ENCODE assay signal across 8 mouse cellular contexts in genomic region chr11:53762827-53763495, GRCm38 (mm10). TPM values are rescaled to one million over a fixed set of nuclear protein-coding genes. Genes with fewer than 3 reads are reported as not detected.
DNase-seq lines count a peak whose midpoint lies in the region; ATAC-seq and TF ChIP-seq lines count a peak whose summit lies in the region.

No protein-coding gene starts in this region.

- no peak for ATAC-seq in liver, embryonic 16.5 days (ENCODE audit: low read depth)
- ATAC-seq in neural tube, embryonic 12.5 days (ENCODE audit: low FRiP score, low read depth) = peak; percentile 21

- peak overlapping the region; percentile 38 for H3K9ac ChIP-seq in liver, embryonic 16.5 days (ENCODE audit: low read depth, low read length)
- H3K9ac ChIP-seq in neural tube, embryonic 12.5 days = peak overlapping the region; percentile 41; the same call in 1 of the 2 replicates

- no peak for TF ChIP-seq CTCF in kidney, adult 2 months (conservative IDR thresholded peaks at IDR 0.05; ENCODE audit: insufficient read depth, insufficient read length, low read depth, low read length)
- no peak for TF ChIP-seq CTCF in thymus, adult 2 months (IDR thresholded peaks at IDR 0.05; ENCODE audit: borderline replicate concordance, control insufficient read depth, extremely low read depth, insufficient read depth, low read length, poor library complexity)

- peak overlapping the region; percentile 88 for H3K27ac ChIP-seq in embryonic facial prominence, embryonic 10.5 days (replicated peaks)
- peak overlapping the region; percentile 95 for H3K27ac ChIP-seq in kidney, adult 2 months (ENCODE audit: insufficient read depth, low read depth, low read length)
- H3K27ac ChIP-seq in liver, embryonic 16.5 days (ENCODE audit: low read length) = peak overlapping the region; percentile 84
- no peak overlapping the region for H3K27ac ChIP-seq in neural tube, embryonic 12.5 days
- H3K27ac ChIP-seq in thymus, adult 2 months (ENCODE audit: control insufficient read depth, insufficient read depth, low read length) = peak overlapping the region; percentile 93

- peaks cover 83% of the 10 kb centered on the region for H3K27me3 ChIP-seq in embryonic facial prominence, embryonic 10.5 days (replicated peaks; ENCODE audit: low read depth, poor library complexity, severe bottlenecking)
- no peaks in the 10 kb centered on the region for H3K27me3 ChIP-seq in kidney, adult 2 months (replicated peaks; ENCODE audit: control insufficient read depth, insufficient read depth, low read length)
- no peaks in the 10 kb centered on the region for H3K27me3 ChIP-seq in liver, embryonic 16.5 days (ENCODE audit: control insufficient read depth, insufficient read depth, low read depth, low read length)
- peaks cover 48% of the 10 kb centered on the region for H3K27me3 ChIP-seq in neural tube, embryonic 12.5 days (replicated peaks)
- no peaks in the 10 kb centered on the region for H3K27me3 ChIP-seq in thymus, adult 2 months (ENCODE audit: control insufficient read depth, insufficient read depth, low read length)

- no peaks in the 10 kb centered on the region for H3K36me3 ChIP-seq in embryonic facial prominence, embryonic 10.5 days (replicated peaks)
- no peaks in the 10 kb centered on the region for H3K36me3 ChIP-seq in kidney, adult 2 months (ENCODE audit: control insufficient read depth, insufficient read depth, low read length)
- H3K36me3 ChIP-seq in liver, embryonic 16.5 days (ENCODE audit: control insufficient read depth, insufficient read depth) = no peaks in the 10 kb centered on the region
- H3K36me3 ChIP-seq in neural tube, embryonic 12.5 days = no peaks in the 10 kb centered on the region
- no peaks in the 10 kb centered on the region for H3K36me3 ChIP-seq in thymus, adult 2 months (ENCODE audit: control insufficient read depth, insufficient read depth, low read length)

- peaks cover 57% of the 10 kb centered on the region for H3K4me1 ChIP-seq in embryonic facial prominence, embryonic 10.5 days
- H3K4me1 ChIP-seq in kidney, adult 2 months (ENCODE audit: control insufficient read depth, insufficient read depth, low read length) = peaks cover 29% of the 10 kb centered on the region
- H3K4me1 ChIP-seq in liver, embryonic 16.5 days (ENCODE audit: control insufficient read depth, low read depth, low read length) = peaks cover 24% of the 10 kb centered on the region
- H3K4me1 ChIP-seq in neural tube, embryonic 12.5 days = peaks cover 14% of the 10 kb centered on the region
- peaks cover 34% of the 10 kb centered on the region for H3K4me1 ChIP-seq in thymus, adult 2 months (replicated peaks; ENCODE audit: control insufficient read depth, insufficient read depth, low read length)

- no peaks in the 10 kb centered on the region for H3K9me3 ChIP-seq in embryonic facial prominence, embryonic 10.5 days
- H3K9me3 ChIP-seq in liver, embryonic 16.5 days (replicated peaks; ENCODE audit: control insufficient read depth, low read length) = no peaks in the 10 kb centered on the region
- no peaks in the 10 kb centered on the region for H3K9me3 ChIP-seq in neural tube, embryonic 12.5 days

- peak overlapping the region; percentile 60 for H3K4me2 ChIP-seq in liver, embryonic 16.5 days (ENCODE audit: low read depth, low read length)
- H3K4me2 ChIP-seq in neural tube, embryonic 12.5 days (replicated peaks) = peak overlapping the region; percentile 78

- peak overlapping the region; percentile 54 for H3K4me3 ChIP-seq in embryonic facial prominence, embryonic 10.5 days
- H3K4me3 ChIP-seq in kidney, adult 2 months (ENCODE audit: insufficient read depth, low read depth, low read length) = peak overlapping the region; percentile 44
- H3K4me3 ChIP-seq in liver, embryonic 16.5 days (ENCODE audit: low read depth, low read length) = peak overlapping the region; percentile 43
- H3K4me3 ChIP-seq in neural tube, embryonic 12.5 days = peak overlapping the region; percentile 31
- H3K4me3 ChIP-seq in thymus, adult 2 months (ENCODE audit: control insufficient read depth, insufficient read depth, low read length) = peak overlapping the region; percentile 55

- DNase-seq in 3134 (ENCODE audit: extremely low read depth, insufficient read length, low spot score) = peak; percentile 88
- DNase-seq in adrenal gland, adult 18-20 months (ENCODE audit: low spot score in 2 of 2) = peak; percentile 82 to 84
- peak; percentile 47 for DNase-seq in embryonic facial prominence, embryonic 10.5 days (ENCODE audit: low spot score)
- DNase-seq in heart, adult 8-10 months (ENCODE audit: low spot score) = peak; percentile 91
- peak; percentile 97 for DNase-seq in kidney, adult 2 months
- DNase-seq in thymus, adult 2 months = peak; percentile 74

- 8% methylated on average over 23 of the region's 23 CpGs for WGBS in embryonic facial prominence, embryonic 10.5 days
- WGBS in kidney, adult 2 months = under 1% methylated on average over 23 of the region's 23 CpGs
- 2% methylated on average over 23 of the region's 23 CpGs for WGBS in liver, embryonic 16.5 days (ENCODE audit: insufficient replicate concordance)
- WGBS in neural tube, embryonic 12.5 days = 9% methylated on average over 23 of the region's 23 CpGs
- 1% methylated on average over 23 of the region's 23 CpGs for WGBS in thymus, adult 2 months

- peak; percentile 31 for TF ChIP-seq POLR2A in kidney, adult 2 months (IDR thresholded peaks at IDR 0.05; ENCODE audit: low read depth, low read length)
- TF ChIP-seq POLR2A in thymus, adult 2 months (IDR thresholded peaks at IDR 0.05; ENCODE audit: control insufficient read depth, extremely low read depth, insufficient read depth, low read length, poor library complexity) = no peak

RNA-seq across cellular contexts. Expression of gene Irf1, which starts 6.9 kb away (rescaled TPM):
- 10 to 100 TPM; 21.2 to 44.2 TPM for total RNA-seq in adrenal gland, adult 18-20 months (2021)
- polyA plus RNA-seq in embryonic facial prominence, embryonic 10.5 days (2016; fragmentation: Nextera tagmentation; extraction: Ambion mirVana) = 5.6 and 7.0 TPM in 2 replicates
- total RNA-seq in heart, adult 8-10 months (2022) = 10 to 100 TPM; 15.7 to 20.1 (median 17.2) TPM
- 31.5 and 35.5 TPM in 2 replicates for polyA plus RNA-seq in kidney, adult 2 months (2012; rRNA removed)
- 14.8 and 17.7 TPM in 2 replicates for polyA plus RNA-seq in liver, embryonic 16.5 days (2015; fragmentation: Nextera tagmentation; extraction: Ambion mirVana)
- polyA plus RNA-seq in neural tube, embryonic 12.5 days (2016; fragmentation: Nextera tagmentation; extraction: Ambion mirVana) = 3.3 and 4.5 TPM in 2 replicates
- polyA plus RNA-seq in thymus, adult 2 months (2012; rRNA removed) = 162 and 169 TPM in 2 replicates

RNA-seq across cellular contexts. Expression of gene Gm17334, which starts 10.0 kb away (rescaled TPM):
- under 1 TPM in 1 of 2 experiments, not detected in 1; 0.80 TPM for total RNA-seq in adrenal gland, adult 18-20 months (2021)
- polyA plus RNA-seq in embryonic facial prominence, embryonic 10.5 days (2016; fragmentation: Nextera tagmentation; extraction: Ambion mirVana) = not detected in 2 replicates
- total RNA-seq in heart, adult 8-10 months (2022) = under 1 TPM; 0.40 to 0.60 (median 0.45) TPM
- 0.91 and 1.1 TPM in 2 replicates for polyA plus RNA-seq in kidney, adult 2 months (2012; rRNA removed)
- 0.19 TPM in 1 of 2 replicates, not detected in the other for polyA plus RNA-seq in liver, embryonic 16.5 days (2015; fragmentation: Nextera tagmentation; extraction: Ambion mirVana)
- polyA plus RNA-seq in neural tube, embryonic 12.5 days (2016; fragmentation: Nextera tagmentation; extraction: Ambion mirVana) = not detected in 2 replicates
- 0.86 and 0.98 TPM in 2 replicates for polyA plus RNA-seq in thymus, adult 2 months (2012; rRNA removed)

RNA-seq across cellular contexts. Expression of gene Il5, which starts 42.4 kb away (rescaled TPM):
- total RNA-seq in adrenal gland, adult 18-20 months (2021) = not detected
- polyA plus RNA-seq in embryonic facial prominence, embryonic 10.5 days (2016; fragmentation: Nextera tagmentation; extraction: Ambion mirVana) = not detected in 2 replicates
- total RNA-seq in heart, adult 8-10 months (2022) = under 1 TPM in 1 of 4 experiments, not detected in 3; 0.16 TPM
- 0.08 TPM in 1 of 2 replicates, not detected in the other for polyA plus RNA-seq in kidney, adult 2 months (2012; rRNA removed)
- polyA plus RNA-seq in liver, embryonic 16.5 days (2015; fragmentation: Nextera tagmentation; extraction: Ambion mirVana) = not detected in 2 replicates
- polyA plus RNA-seq in neural tube, embryonic 12.5 days (2016; fragmentation: Nextera tagmentation; extraction: Ambion mirVana) = not detected in 2 replicates
- polyA plus RNA-seq in thymus, adult 2 months (2012; rRNA removed) = 0.56 and 0.84 TPM in 2 replicates

RNA-seq across cellular contexts. Expression of gene Rad50, which starts 55.8 kb away (rescaled TPM):
- total RNA-seq in adrenal gland, adult 18-20 months (2021) = 10 to 100 TPM in 1 of 2 experiments, 1 to 10 TPM in 1; 8.3 to 12.0 TPM
- 24.6 and 25.8 TPM in 2 replicates for polyA plus RNA-seq in embryonic facial prominence, embryonic 10.5 days (2016; fragmentation: Nextera tagmentation; extraction: Ambion mirVana)
- 1 to 10 TPM; 6.4 to 9.5 (median 7.3) TPM for total RNA-seq in heart, adult 8-10 months (2022)
- 3.0 and 4.0 TPM in 2 replicates for polyA plus RNA-seq in kidney, adult 2 months (2012; rRNA removed)
- 12.4 and 12.9 TPM in 2 replicates for polyA plus RNA-seq in liver, embryonic 16.5 days (2015; fragmentation: Nextera tagmentation; extraction: Ambion mirVana)
- polyA plus RNA-seq in neural tube, embryonic 12.5 days (2016; fragmentation: Nextera tagmentation; extraction: Ambion mirVana) = 15.4 and 18.2 TPM in 2 replicates
- polyA plus RNA-seq in thymus, adult 2 months (2012; rRNA removed) = 8.3 and 8.4 TPM in 2 replicates

Comparison
In these comparisons a context has a peak if more than half of its experiments do, and no peak if none do; other contexts are left out.
1. DNase-seq: peak in every context shown above with its lines; median percentile 97 in kidney, adult 2 months; 91 in heart, adult 8-10 months; 88 in 3134; 83 in adrenal gland, adult 18-20 months; 74 in thymus, adult 2 months; 47 in embryonic facial prominence, embryonic 10.5 days.